Mouse (Mus musculus) embryonic facial prominence, embryonic 14.5 days (tissue): Measurements from ENCODE around the gene Fen1. TPM values are rescaled to one million over a fixed set of nuclear protein-coding genes. Genes with fewer than 3 reads are reported as not detected.

Experiments
- ATAC-seq: fragments of 200-750 bp; cut with Nextera tagmentation; 2 replicates; pipeline ENCODE4 v1.8.0; 2017; ENCODE audit warnings: low read depth, moderate number of reproducible peaks, moderate TSS enrichment
- DNase-seq: peaks from one replicate; pipeline ENCODE4 v3.0.0-alpha.2; 2015; ENCODE audit warnings: low spot score
- H3K27ac ChIP-seq: fragments of 300-500 bp; sonication (generic); replicated peaks from 2 replicates; pipeline ENCODE4 v1.5.1; 2014; ENCODE audit warnings: low read depth, mild to moderate bottlenecking, low read length, moderate library complexity
- H3K27me3 ChIP-seq: fragments of 300-500 bp; sonication (generic); replicated peaks from 2 replicates; pipeline ENCODE4 v1.6.1; 2014; ENCODE audit warnings: low read length; ENCODE audit not compliant: control insufficient read depth, insufficient read depth
- H3K36me3 ChIP-seq: fragments of 300-500 bp; sonication (generic); 2 replicates; pipeline ENCODE4 v1.6.1; 2014; ENCODE audit warnings: low read length, mixed read lengths; ENCODE audit not compliant: control insufficient read depth, insufficient read depth
- H3K4me1 ChIP-seq: fragments of 300-500 bp; sonication (generic); 2 replicates; pipeline ENCODE4 v1.6.1; 2014; ENCODE audit warnings: antibody characterized with exemption, low read length; ENCODE audit not compliant: control insufficient read depth, insufficient read depth
- H3K4me2 ChIP-seq: fragments of 300-500 bp; sonication (generic); 2 replicates; pipeline ENCODE4 v1.6.1; 2014; ENCODE audit warnings: low read depth, mild to moderate bottlenecking, low read length, moderate library complexity, mixed read lengths
- H3K4me3 ChIP-seq: fragments of 300-500 bp; sonication (generic); 2 replicates; pipeline ENCODE4 v1.5.1; 2014; ENCODE audit warnings: low read depth, mild to moderate bottlenecking, low read length
- H3K9ac ChIP-seq: fragments of 300-500 bp; sonication (generic); 2 replicates; pipeline ENCODE4 v1.6.1; 2014; ENCODE audit warnings: low read depth, mild to moderate bottlenecking, low read length, moderate library complexity, mixed read lengths
- H3K9me3 ChIP-seq: fragments of 300-500 bp; sonication (generic); 2 replicates; pipeline ENCODE4 v1.6.1; 2016; ENCODE audit warnings: low read length; ENCODE audit not compliant: control insufficient read depth
- WGBS: fragments of 180-500 bp; shearing (Covaris S2); extraction: QIAGEN DNeasy Blood & Tissue Kit; methylation state at CpG from one replicate; pipeline ENCODE4 v1.1.7; 2014; 5-methylcytosine and 5-hydroxymethylcytosine counted together
- polyA plus RNA-seq: library from polyadenylated mRNA; unstranded; fragments of >200 nt; fragmentation: Nextera tagmentation; extraction: Ambion mirVana; gene quantifications from 2 replicates; pipeline ENCODE4 v1.2.1, GENCODE M21; 2014

Fen1 gene
- polyA plus RNA-seq, 1 experiment from 2014 or later = 52.7 TPM

DNA sequence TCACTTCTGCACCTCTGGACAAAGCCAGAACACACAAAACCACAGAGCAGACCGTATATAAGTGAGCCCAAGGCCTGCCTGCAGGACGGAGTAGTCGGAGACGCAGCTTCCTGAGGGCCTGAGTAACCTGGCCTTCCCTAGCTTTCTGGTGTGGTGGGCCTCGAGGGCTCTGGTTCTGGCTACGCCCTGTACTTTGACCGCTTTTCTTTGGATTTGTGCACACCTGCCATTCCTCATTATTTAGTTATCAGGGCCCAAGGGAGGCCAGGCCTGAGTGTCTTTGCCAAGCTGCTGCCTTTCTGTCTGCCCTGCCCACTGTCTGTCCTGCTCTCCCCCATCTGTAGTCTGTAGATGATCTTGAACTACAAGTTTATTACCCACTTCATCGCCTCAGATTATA is 14.0 kb downstream of the Fen1 start:
- WGBS = 95% methylated on average over 8 of the region's 8 CpGs
- no peaks in the 10 kb centered on the region for H3K27me3 ChIP-seq
- no peak for ATAC-seq

GRCm38 (mm10) chr19:10189022-10189421 is 14.9 kb downstream of the Fen1 start:
- no peaks in the 10 kb centered on the region for H3K9me3 ChIP-seq
- H3K36me3 ChIP-seq = peaks cover 84% of the 10 kb centered on the region
- ATAC-seq (no peak), DNase-seq (no peak)
- H3K27ac ChIP-seq = no peak overlapping the region
- H3K9ac ChIP-seq = no peak overlapping the region
- no peak overlapping the region for H3K4me3 ChIP-seq
- H3K4me1 ChIP-seq = peaks cover 6% of the 10 kb centered on the region
- WGBS = 97% methylated on average over 6 of the region's 6 CpGs
- no peak overlapping the region for H3K4me2 ChIP-seq
- H3K27me3 ChIP-seq = no peaks in the 10 kb centered on the region

More for the DNA sequence above, 14.0 kb downstream of the Fen1 start:
- Histone ChIP-seq H3K27ac (no peak overlapping the region), H3K9me3 (no peaks in the 10 kb centered on the region), H3K4me2 (no peak overlapping the region), H3K9ac (no peak overlapping the region), H3K4me1 (no peaks in the 10 kb centered on the region), H3K4me3 (no peak overlapping the region), H3K36me3 (peaks cover 94% of the 10 kb centered on the region)
- DNase-seq = no peak

GRCm38 (mm10) chr19:10188281-10188811 is 15.6 kb downstream of the Fen1 start:
- no peak for ATAC-seq
- H3K9ac ChIP-seq = no peak overlapping the region

GRCm38 (mm10) chr19:10186569-10186968 is 17.4 kb downstream of the Fen1 start:
- DNase-seq = no peak
- peaks cover 61% of the 10 kb centered on the region for H3K36me3 ChIP-seq
- H3K4me1 ChIP-seq = peaks cover 7% of the 10 kb centered on the region
- H3K27me3 ChIP-seq = no peaks in the 10 kb centered on the region
- H3K9me3 ChIP-seq = no peaks in the 10 kb centered on the region
- no peak for ATAC-seq
- no peak overlapping the region for H3K4me2 ChIP-seq
- WGBS = 91% methylated on average over 8 of the region's 8 CpGs
- H3K27ac ChIP-seq = no peak overlapping the region
- H3K4me3 ChIP-seq = no peak overlapping the region
- H3K9ac ChIP-seq = no peak overlapping the region

More at GRCm38 (mm10) chr19:10188281-10188811, 15.6 kb downstream of the Fen1 start:
- Histone ChIP-seq H3K4me1 (peaks cover 7% of the 10 kb centered on the region), H3K27ac (no peak overlapping the region), H3K36me3 (peaks cover 78% of the 10 kb centered on the region), H3K4me2 (no peak overlapping the region), H3K9me3 (no peaks in the 10 kb centered on the region), H3K27me3 (no peaks in the 10 kb centered on the region), H3K4me3 (no peak overlapping the region)
- WGBS = 50% methylated on average over 10 of the region's 10 CpGs
- DNase-seq = peak; percentile 35

DNA sequence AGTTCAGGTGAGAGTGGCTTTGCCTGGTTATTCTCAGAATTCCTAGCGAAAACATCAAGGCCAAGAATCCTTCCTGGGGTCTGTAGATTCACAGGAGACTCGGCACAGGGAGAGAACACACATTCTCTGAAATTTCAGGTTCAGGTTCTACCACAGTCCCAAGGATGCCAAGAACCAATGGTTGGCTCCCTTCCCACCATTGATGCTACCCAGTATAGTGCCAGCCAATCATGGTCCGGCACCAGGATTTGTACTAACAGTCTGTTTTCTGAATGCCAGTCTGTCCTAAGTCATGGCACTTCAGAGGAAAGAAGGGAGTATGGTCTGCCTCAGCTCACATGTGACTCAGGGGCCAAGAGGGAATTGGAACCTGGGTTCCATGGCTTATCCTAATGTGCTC is 18.1 kb downstream of the Fen1 start:
- Histone ChIP-seq H3K9me3 (no peaks in the 10 kb centered on the region), H3K36me3 (peaks cover 56% of the 10 kb centered on the region), H3K4me3 (no peak overlapping the region), H3K9ac (no peak overlapping the region), H3K4me2 (no peak overlapping the region), H3K27me3 (no peaks in the 10 kb centered on the region), H3K27ac (no peak overlapping the region), H3K4me1 (peaks cover 7% of the 10 kb centered on the region)
- 93% methylated on average over 3 of the region's 3 CpGs for WGBS
- no peak for ATAC-seq
- DNase-seq = no peak

- H3K4me1 ChIP-seq = peaks cover 7% of the 10 kb centered on the region
- H3K4me3 ChIP-seq = peak overlapping the region; percentile 76
- WGBS = 8% methylated on average over 12 of the region's 12 CpGs
- DNase-seq = peak; percentile 86
- ATAC-seq = peak; percentile 34
- H3K27me3 ChIP-seq = no peaks in the 10 kb centered on the region
- H3K9me3 ChIP-seq = no peaks in the 10 kb centered on the region
- H3K4me2 ChIP-seq = peak overlapping the region; percentile 76
- peak overlapping the region; percentile 88 for H3K27ac ChIP-seq
- H3K9ac ChIP-seq = peak overlapping the region; percentile 85
- H3K36me3 ChIP-seq = peaks cover 40% of the 10 kb centered on the region
Observed at GRCm38 (mm10) chr19:10184096-10184495, 19.9 kb downstream of the Fen1 start.

GRCm38 (mm10) chr19:10183299-10183983 is 20.5 kb downstream of the Fen1 start:
- Histone ChIP-seq H3K27me3 (no peaks in the 10 kb centered on the region), H3K4me3 (peak overlapping the region; percentile 76), H3K36me3 (peaks cover 33% of the 10 kb centered on the region), H3K4me2 (peak overlapping the region; percentile 76), H3K4me1 (peaks cover 7% of the 10 kb centered on the region), H3K9me3 (no peaks in the 10 kb centered on the region), H3K27ac (peak overlapping the region; percentile 88), H3K9ac (peak overlapping the region; percentile 85)
- 2% methylated on average over 35 of the region's 35 CpGs for WGBS
- DNase-seq = peak; percentile 90
- ATAC-seq = peak; percentile 77

DNA sequence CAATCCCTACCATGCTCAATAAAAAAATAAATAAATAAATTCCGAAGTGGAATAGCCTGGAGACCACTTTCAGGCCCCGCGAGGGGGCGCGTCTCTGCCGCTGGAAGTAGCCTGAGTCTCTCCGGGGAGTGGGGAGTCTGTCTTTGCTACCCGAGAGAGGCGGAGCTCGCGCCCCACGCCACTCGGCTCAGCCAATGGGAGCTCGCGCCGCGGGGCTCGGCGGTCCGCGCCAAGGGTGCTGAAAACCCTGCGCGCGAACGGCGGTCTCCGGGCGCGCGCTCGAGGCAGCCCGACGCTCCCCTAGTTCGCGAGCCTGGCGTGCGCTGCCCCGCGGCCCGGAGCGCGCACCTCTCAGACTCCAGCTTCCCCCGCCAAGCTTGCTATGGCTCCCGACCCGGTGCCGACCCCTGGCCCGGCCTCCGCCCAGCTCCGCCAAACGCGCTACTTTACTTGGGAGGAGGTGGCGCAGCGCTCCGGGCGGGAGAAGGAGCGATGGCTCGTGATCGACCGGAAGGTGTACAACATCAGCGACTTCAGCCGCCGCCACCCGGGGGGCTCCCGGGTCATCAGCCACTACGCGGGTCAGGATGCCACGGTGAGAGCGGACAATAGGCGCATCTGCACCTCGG is 21.2 kb downstream of the Fen1 start, which contains the start of gene Fads1:
TSS of gene Fads1 (plus strand) at position 219 of the 629 bp plus-strand sequence.
- DNase-seq (peak; percentile 98), ATAC-seq (peak; percentile 96)
- Histone ChIP-seq H3K4me1 (peaks cover 7% of the 10 kb centered on the region), H3K4me2 (peak within 1 kb of the TSS; percentile 76), H3K27me3 (no peaks in the 10 kb centered on the region), H3K4me3 (peak within 1 kb of the TSS; percentile 76), H3K36me3 (peaks cover 27% of the 10 kb centered on the region), H3K27ac (peak within 1 kb of the TSS; percentile 88), H3K9ac (peak within 1 kb of the TSS; percentile 85), H3K9me3 (no peaks in the 10 kb centered on the region)
- WGBS = under 1% methylated on average over 28 of the region's 70 CpGs
